Mouse (Mus musculus) adrenal gland, postnatal 36 days (tissue): ENCODE measurements around the gene Slc1a2. TPM values are rescaled to one million over a fixed set of nuclear protein-coding genes. Genes with fewer than 3 reads are reported as not detected.

Experiments
- DNase-seq, 2 experiments: peaks; one replicate each; pipeline ENCODE4 v3.0.0; 2021; ENCODE audit warnings: mixed read lengths in 1 of 2
- total RNA-seq, 2 experiments: library from RNA; stranded (reverse); gene quantifications; 2 replicates each; pipeline ENCODE4 v1.2.3; 2021

Gene Slc1a2
- total RNA-seq, 2 experiments from 2014 or later: 0.03 to 0.16 TPM

DNA sequence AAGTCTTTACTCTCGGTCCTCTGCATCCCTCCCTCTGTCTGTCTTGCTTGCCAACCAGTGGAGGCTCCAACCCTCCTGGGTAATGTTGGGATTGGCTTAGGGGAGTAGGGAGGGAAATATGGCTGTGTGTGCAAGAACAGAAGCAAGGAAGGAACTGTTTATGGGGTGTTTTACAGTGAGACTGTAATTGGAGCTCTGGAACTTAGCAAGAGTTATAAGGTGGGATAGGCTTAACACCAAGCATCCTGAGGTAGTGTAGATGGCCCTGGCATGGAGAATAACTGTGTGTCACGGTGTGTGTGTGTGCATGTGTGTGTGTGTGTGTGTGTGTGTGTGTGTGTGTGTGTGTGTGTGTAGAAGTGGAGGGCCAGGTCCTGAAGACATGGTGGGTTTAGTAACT is 55.9 kb downstream of the Slc1a2 start:
- DNase-seq: no peak

GRCm38 (mm10) chr2:102715754-102716153 is 57.3 kb downstream of the Slc1a2 start:
- DNase-seq: no peak

DNA sequence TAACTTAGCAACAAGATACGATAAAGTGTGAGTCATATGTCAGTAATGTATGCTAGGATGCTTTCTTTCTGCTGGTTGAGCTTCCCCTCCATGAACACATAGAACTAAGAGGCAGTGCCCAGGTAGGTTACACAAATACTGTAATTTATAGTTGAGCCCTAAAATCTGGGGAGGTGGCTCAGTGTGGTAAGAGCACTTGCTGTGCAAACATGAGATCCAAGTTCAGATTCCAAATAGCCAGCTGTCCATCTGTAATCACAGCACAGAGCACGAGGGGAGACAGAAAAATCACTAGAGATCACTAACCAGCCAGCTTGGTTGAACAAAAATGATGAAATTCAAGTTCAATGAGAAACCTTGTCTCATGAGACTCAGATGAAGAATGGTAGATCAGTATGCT is 63.4 kb downstream of the Slc1a2 start:
- DNase-seq: no peak

- no peak for DNase-seq
Measured at GRCm38 (mm10) chr2:102725054-102725453, 66.6 kb downstream of the Slc1a2 start.

DNA sequence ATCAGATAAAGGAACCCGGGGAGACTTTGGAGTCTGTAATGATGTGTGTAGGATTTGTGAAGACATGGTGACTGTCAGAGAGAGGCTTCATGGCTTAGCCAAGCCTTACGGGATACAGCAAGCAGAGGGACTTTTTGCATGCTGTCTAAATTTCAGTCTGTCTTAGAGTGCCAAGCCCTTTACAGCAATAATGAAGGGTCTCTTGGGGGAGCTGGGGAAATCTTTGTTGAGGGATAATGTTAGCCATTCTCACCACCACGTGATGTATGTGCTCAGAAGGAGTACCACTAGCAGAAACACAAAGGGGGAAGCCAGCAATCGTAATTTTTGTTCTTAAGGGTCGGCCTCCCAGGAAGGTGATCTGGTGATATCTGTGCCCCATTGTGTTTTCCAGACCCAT is 71.9 kb downstream of the Slc1a2 start:
- no peak for DNase-seq

DNA sequence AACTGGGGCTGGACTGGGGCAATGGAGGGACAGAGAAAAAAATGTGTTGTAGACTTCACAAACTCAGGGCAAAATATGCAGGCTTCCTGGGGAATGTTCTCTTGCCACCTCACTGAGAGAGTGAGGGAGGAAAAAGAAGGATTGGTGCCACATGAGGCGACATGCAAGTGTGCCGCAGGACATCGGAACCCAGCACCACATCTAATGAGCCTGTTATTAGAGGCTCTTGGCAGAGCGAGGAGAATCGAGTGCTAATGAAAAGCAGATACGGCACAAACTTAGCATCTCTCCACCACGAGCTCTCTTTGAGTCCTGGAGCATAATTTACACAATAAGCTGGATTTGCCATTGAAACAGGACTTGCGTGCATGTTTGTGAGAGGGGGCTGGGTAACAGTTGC is 72.3 kb downstream of the Slc1a2 start:
- DNase-seq: no peak

DNA sequence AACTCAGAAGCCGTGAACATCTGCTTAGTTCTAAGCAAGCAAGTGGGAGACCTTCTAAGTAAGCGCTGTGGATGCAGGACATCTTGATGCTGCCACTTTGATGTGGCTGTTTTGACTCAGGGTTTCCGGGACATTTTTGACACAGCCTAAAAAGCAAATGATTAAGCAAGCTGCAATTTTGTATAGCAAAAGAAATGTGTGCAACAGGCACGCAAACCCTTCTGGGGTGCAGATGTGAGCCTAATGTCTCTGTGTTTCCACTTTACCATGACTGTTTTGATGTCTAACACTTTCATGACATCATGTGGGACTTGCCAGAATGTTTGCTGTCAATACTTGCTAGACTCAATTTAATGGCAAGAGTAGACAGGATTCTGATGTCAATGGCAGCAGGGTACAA is 74.7 kb downstream of the Slc1a2 start:
- no peak for DNase-seq

GRCm38 (mm10) chr2:102734055-102734454 is 75.6 kb downstream of the Slc1a2 start:
- DNase-seq: no peak

DNA sequence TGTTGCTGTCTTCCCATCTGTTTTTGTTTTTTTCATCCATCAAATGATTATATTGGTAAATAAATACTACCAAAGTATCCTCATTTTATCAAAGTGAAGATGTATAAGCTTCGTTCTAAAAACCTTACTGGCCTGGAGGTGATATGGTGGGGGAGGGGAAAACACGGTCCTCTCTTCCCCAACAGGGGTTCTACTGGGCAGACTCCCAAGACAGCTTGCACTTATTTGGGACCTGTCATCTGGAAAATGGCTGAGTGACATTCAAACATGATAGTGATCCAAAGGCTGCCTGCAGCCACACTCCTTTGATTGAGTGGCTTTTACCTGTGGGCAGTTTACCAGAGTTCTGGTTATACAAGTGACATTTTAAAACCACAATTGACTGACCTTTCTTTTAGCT is 76.6 kb downstream of the Slc1a2 start:
- no peak for DNase-seq

DNA sequence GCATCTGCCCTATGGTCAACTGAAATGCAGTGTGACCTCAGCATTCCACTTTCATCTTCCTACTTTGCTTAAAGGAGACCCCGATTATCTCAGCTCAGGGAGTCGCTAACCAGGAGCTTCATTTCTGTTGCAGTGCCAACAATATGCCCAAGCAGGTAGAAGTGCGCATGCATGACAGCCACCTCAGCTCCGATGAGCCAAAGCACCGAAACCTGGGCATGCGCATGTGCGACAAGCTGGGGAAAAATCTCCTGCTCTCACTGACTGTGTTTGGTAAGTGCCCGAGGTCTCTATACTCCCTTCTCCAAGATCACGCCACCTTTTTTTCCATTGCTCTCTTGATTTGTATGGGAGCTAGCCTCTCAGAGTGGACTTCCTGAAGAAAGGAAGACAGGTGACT is 77.4 kb downstream of the Slc1a2 start:
- no peak for DNase-seq

GRCm38 (mm10) chr2:102736490-102736889 is 78.0 kb downstream of the Slc1a2 start:
- no peak for DNase-seq

DNA sequence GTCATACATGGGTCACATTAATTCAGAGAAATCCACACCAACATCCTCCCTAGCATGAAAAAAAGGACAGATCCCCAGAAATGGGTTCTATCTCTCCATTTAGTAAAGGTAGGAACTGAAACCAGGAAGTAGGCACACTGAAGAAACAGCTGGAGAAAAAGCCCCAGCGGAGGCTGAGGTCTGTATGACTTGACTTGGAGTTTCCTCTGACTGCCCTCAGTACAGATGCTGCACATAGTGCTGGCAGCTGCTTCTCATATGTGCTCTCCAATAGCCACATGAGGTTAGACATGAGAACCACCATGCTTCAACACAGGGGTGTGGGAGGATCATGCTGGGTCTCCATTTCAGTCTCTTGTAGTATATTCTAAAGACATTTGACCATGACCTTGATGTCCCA is 80.4 kb downstream of the Slc1a2 start:
- DNase-seq: no peak

DNA sequence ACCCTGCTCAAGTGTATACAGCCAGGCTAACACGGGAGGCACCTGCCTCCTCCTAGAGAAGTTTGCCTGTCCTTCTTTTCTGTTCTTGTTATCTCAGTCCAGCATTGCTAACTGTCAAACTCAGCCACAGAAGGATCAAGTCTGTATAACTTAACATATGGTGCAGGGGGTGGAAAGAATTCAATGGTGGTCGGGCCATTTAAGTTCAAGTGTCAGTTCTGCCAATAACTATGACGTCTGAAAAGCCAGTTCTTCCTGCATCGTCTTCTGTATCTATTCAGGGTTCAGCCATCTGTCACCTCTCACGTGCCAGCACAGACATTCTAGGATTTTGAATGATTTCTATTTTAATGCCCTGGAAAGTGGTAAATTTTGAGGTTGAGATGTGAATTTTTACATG is 84.2 kb downstream of the Slc1a2 start:
- no peak for DNase-seq

- peak; percentile 58 to 75 for DNase-seq
Measured at GRCm38 (mm10) chr2:102743918-102744696, 85.6 kb downstream of the Slc1a2 start.

DNA sequence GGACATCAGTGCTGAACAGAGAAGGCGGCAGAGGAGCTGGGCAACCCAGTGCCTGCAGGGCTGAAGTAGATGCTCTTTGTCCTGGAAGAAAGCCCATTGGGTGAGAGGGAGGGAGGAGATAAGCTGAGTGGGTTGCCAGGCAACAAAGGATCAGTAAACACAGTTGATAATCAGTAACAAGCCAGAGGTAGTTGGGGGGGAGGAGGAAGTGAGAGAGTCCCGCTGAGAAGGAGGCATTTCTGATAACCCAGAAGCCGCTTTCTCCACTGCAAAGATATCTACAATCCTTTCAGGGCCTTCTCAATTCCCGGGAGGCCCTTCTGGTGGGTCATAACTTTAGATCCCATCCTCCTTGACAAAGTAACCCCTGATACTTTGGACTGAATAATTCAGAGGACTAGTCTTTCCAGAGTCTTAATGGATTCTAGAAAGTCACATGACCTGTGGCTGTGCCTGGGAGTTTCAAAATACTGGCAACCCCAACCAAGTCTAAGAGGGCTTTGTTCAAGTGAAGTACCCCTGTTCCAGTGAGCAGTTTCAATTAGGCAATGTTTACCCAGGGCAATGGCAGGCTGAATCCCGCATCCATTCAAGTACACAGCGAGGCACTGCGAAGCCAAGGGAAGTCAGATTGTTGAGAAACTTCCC is 86.9 kb downstream of the Slc1a2 start:
- DNase-seq: peak; percentile 10 to 28

GRCm38 (mm10) chr2:102747758-102748157 is 89.3 kb downstream of the Slc1a2 start:
- no peak for DNase-seq

DNA sequence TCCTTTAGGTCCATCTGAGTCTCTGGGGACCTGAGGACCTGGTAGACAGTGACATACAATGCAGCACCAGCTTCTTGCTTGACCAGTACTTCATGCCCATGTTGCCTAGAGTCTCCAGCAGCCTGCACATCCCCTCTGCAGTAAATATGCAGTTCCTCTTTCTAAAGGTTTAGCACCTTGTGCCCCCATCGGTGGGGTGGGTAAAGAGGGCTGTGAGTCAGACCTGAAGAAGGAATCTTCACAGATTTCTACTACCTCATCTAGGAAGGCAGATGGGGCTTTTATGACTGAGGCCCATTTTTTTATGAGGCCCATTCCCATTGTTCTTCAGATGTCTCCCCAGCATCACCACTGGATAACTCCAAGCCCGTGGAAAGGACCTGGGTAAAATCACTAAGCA is 91.5 kb downstream of the Slc1a2 start:
- DNase-seq: no peak

DNA sequence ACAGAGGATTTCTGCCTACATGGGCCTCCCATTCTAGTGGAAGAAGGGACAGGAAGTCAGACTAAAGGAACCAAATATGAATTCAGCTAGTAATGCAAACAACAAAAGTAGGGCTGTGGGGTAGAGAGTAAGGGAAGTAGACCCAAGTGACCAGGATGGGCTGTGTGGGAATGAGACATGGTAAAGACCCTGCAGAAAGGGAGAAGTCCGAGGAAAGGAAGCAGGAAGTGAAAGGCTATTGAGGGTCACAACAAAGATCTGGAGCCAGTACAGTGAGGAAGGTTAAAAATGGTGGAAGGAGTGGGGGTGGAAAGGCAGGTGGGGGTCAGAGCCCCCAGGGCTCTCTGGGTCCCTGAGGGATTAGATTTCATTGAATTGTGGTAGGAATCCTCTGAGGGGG is 93.4 kb downstream of the Slc1a2 start:
- no peak for DNase-seq

DNA sequence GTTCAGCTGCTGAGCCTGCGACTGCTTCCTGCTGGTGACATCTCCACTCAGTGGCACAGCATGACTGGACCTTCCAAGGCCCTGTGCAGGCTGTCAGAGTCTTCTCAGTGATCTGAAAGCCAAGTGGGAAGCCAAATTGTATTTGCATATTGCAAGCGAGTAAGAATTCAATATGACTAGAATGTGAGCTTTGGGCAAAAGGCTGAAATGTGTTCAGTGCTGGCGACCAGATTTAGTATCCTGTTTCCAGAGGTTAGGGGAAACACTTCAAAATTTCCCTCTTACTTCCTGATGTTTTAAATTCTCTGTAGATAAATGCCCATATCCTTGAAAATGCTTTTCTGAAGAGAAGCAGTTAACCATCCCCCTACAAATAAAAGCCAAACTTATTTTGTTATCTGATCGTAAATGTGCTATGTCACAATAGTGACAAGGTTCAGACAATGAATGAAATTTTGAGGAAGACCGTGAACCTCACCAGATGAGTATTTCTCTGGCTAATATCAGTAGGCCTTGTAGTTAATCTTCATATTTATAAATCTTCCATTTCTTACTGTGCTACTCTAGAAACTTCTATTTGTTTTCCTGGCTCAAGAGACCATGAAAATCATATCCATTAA is 98.9 kb downstream of the Slc1a2 start:
- DNase-seq: peak in 1 of 2 experiments; percentile 31

GRCm38 (mm10) chr2:102759479-102759878 is 101.0 kb downstream of the Slc1a2 start:
- DNase-seq: no peak

- DNase-seq: no peak
Measured at GRCm38 (mm10) chr2:102760284-102761072, 102.0 kb downstream of the Slc1a2 start.

- DNase-seq: no peak
Measured at GRCm38 (mm10) chr2:102763176-102763575, 104.7 kb downstream of the Slc1a2 start.

GRCm38 (mm10) chr2:102763991-102764390 is 105.5 kb downstream of the Slc1a2 start:
- no peak for DNase-seq
